Mouse (Mus musculus) forebrain, embryonic 11.5 days (tissue): ENCODE measurements around the gene Hic1. TPM values are rescaled to one million over a fixed set of nuclear protein-coding genes. Genes with fewer than 3 reads are reported as not detected.
A peak's percentile ranks its signal among the peaks of the same experiment; 100 is the strongest.
"Not testable (repeated sequence)": the region's sequence is repeated elsewhere in the genome, so short reads cannot be mapped to it uniquely, and the experiment has no call there.

Source experiments
- ATAC-seq: fragments of 200-750 bp; cut with Nextera tagmentation; replicated peaks from 2 replicates; pipeline ENCODE4 v1.8.0; 2017; ENCODE audit warnings: moderate TSS enrichment; ENCODE audit not compliant: low FRiP score
- DNase-seq: peaks from one replicate; pipeline ENCODE4 v3.0.0-alpha.2; 2017; ENCODE audit warnings: low spot score
- H3K27ac ChIP-seq: fragments of 300-500 bp; sonication (generic); 2 replicates; pipeline ENCODE4 v1.5.1; 2014; ENCODE audit warnings: low read depth, low read length
- H3K27me3 ChIP-seq: fragments of 300-500 bp; sonication (generic); 2 replicates; pipeline ENCODE4 v1.6.1; 2014; ENCODE audit warnings: mild to moderate bottlenecking, low read length, mixed read lengths; ENCODE audit not compliant: control insufficient read depth, insufficient read depth
- H3K36me3 ChIP-seq: fragments of 300-500 bp; sonication (generic); 2 replicates; pipeline ENCODE4 v1.6.1; 2014; ENCODE audit warnings: mild to moderate bottlenecking, low read length, moderate library complexity, mixed read lengths; ENCODE audit not compliant: control insufficient read depth, insufficient read depth
- H3K4me1 ChIP-seq: fragments of 300-500 bp; sonication (generic); replicated peaks from 2 replicates; pipeline ENCODE4 v1.6.1; 2014; ENCODE audit warnings: low read length, mixed read lengths; ENCODE audit not compliant: control insufficient read depth, insufficient read depth
- H3K4me2 ChIP-seq: fragments of 300-500 bp; sonication (generic); 2 replicates; pipeline ENCODE4 v1.6.1; 2014; ENCODE audit warnings: low read depth, mild to moderate bottlenecking, low read length, moderate library complexity, mixed read lengths; ENCODE audit not compliant: severe bottlenecking
- H3K4me3 ChIP-seq: fragments of 300-500 bp; sonication (generic); 2 replicates; pipeline ENCODE4 v1.5.1; 2014; ENCODE audit warnings: low read depth, low read length
- H3K9ac ChIP-seq: fragments of 300-500 bp; sonication (generic); 2 replicates; pipeline ENCODE4 v1.6.1; 2014; ENCODE audit warnings: low read length
- H3K9me3 ChIP-seq: fragments of 300-500 bp; sonication (generic); 2 replicates; pipeline ENCODE4 v1.6.1; 2016; ENCODE audit warnings: low read length, mixed read lengths; ENCODE audit not compliant: control insufficient read depth
- WGBS: fragments of 180-500 bp; shearing (Covaris S2); extraction: QIAGEN DNeasy Blood & Tissue Kit; methylation state at CpG from one replicate; pipeline ENCODE4 v1.1.7; 2014; 5-methylcytosine and 5-hydroxymethylcytosine counted together
- polyA plus RNA-seq: library from polyadenylated mRNA; unstranded; fragments of >200 nt; fragmentation: Nextera tagmentation; extraction: Ambion mirVana; gene quantifications from 2 replicates; pipeline ENCODE4 v1.2.1, GENCODE M21; 2014

Gene Hic1
- polyA plus RNA-seq, 1 experiment from 2014 or later, result 0.86 TPM

DNA sequence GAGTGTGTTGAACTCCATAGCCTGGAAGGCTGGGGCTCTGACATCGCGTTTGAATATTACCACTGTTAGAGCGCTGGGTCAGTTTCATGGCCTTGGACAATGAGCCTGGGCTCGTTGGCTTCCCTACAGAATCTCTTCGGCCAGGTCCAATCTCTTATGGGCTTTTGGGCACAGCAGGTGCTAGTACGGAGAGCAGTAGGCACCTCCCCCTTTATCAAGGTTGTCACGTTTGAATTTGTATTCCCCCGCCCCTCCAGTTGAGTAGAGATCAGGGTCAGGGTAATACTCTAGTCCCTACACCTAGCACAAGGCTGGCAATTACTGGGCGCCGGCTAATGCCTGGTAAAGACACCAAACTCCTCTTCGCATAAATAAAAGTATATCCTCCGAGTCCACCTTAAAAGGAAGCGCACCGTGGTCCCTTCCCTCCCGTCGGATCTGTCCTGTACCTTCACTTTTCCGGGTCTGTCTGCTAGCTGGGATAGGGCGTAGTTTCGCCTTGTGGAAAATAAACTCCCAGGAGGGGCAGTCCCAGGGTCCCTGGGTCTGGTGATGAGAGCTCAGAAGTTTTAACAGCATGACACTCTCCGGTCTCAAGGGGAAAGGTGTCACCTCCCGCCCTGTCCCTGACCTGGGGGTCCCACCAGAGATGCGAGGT is 20.5 kb upstream of the Hic1 start:
- Histone ChIP-seq H3K4me3 (peak overlapping the region; percentile 54), H3K27me3 (peaks cover 30% of the 10 kb centered on the region), H3K9ac (peak overlapping the region; percentile 39), H3K27ac (no peak overlapping the region), H3K4me1 (peaks cover 26% of the 10 kb centered on the region), H3K4me2 (peak overlapping the region; percentile 75), H3K36me3 (no peaks in the 10 kb centered on the region), H3K9me3 (no peaks in the 10 kb centered on the region)
- ATAC-seq (no peak; the same call in 1 of the 2 replicates), DNase-seq (no peak)
- under 1% methylated on average over 22 of the region's 22 CpGs for WGBS

DNA sequence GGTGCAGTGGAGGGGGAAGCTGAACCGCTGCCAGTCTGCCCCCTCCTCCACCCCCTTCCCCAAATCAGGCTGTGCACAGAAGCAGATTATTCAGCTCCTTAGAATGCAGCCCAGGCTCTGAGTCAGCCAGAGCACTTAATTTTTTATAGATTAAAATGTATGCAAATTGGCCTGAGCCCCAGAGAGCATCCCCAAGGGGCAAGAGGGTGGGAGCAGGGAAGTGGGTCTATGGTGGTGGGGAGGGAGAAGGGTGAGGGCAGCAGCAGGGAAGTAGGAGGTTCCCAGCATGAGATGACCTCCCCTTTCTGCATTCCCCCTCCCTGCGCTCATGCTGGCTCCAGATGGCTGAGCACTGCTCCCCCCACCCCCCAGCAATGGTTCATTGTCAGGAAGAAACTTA is 15.7 kb upstream of the Hic1 start:
- no peaks in the 10 kb centered on the region for H3K9me3 ChIP-seq
- H3K27ac ChIP-seq, result no peak overlapping the region
- H3K4me1 ChIP-seq, result peaks cover 6% of the 10 kb centered on the region
- H3K4me3 ChIP-seq, result no peak overlapping the region
- 58% methylated on average over 2 of the region's 2 CpGs for WGBS
- no peak overlapping the region for H3K9ac ChIP-seq
- ATAC-seq (no peak), DNase-seq (no peak)
- no peak overlapping the region for H3K4me2 ChIP-seq
- no peaks in the 10 kb centered on the region for H3K36me3 ChIP-seq
- no peaks in the 10 kb centered on the region for H3K27me3 ChIP-seq

DNA sequence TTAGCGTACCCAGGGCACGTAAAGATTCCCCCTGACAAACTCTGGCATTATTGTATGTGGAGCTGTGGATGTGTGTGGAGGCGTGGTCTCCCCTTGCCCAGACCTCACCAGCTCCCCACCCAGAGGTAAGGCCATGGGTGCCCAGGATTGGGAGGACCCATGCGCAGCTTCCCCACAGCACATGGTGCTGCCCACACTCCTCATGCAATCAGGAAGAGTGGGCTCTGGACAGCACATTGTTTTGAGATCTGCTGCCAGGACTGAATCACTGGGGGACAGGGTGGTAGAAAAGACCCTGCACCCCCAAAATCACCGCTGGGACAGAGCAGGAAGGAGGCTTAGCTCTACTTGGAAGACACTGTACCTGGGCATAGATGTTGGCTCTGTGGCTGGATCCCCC is 15.3 kb upstream of the Hic1 start:
- Histone ChIP-seq H3K27me3 (no peaks in the 10 kb centered on the region), H3K9me3 (no peaks in the 10 kb centered on the region), H3K27ac (no peak overlapping the region), H3K36me3 (no peaks in the 10 kb centered on the region), H3K4me1 (peaks cover 4% of the 10 kb centered on the region), H3K4me3 (no peak overlapping the region), H3K4me2 (no peak overlapping the region), H3K9ac (no peak overlapping the region)
- ATAC-seq, result no peak
- no peak for DNase-seq
- WGBS, result 84% methylated on average over 5 of the region's 5 CpGs

DNA sequence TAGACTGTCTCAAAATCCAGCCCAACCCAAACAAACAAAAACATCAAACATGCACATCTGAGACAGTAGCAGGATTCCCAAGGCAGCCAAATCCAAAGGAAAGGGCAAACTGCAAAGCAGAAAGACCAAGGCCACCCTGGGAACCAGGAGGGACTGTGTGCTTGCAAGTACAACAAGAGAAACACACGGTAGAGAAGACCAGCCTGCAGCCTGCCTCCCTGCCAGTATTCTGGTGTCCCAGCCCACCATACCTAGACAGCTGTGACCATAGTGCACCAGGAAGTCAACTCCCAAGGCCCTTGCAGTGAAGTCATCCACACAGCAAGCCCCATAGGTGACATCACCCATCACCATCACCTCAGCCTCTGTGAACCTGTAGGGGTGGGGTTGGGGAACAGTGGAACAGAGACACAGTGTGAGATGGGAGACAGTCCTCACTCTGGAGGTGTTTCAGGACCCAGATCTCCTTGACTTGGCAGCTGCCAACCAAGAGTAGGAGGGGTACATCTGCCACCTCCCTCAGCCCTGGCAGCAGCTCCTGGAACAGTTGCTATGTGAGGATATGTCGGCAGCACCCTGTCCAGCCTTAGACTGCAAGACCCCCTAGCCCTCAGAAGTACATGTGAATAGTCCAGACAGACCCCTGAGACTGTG is 14.7 kb upstream of the Hic1 start:
- Histone ChIP-seq H3K36me3 (no peaks in the 10 kb centered on the region), H3K9ac (no peak overlapping the region), H3K27me3 (no peaks in the 10 kb centered on the region), H3K9me3 (no peaks in the 10 kb centered on the region), H3K4me1 (no peaks in the 10 kb centered on the region), H3K4me2 (no peak overlapping the region), H3K27ac (no peak overlapping the region), H3K4me3 (no peak overlapping the region)
- ATAC-seq, result no peak
- DNase-seq, result no peak
- 83% methylated on average over 2 of the region's 2 CpGs for WGBS

DNA sequence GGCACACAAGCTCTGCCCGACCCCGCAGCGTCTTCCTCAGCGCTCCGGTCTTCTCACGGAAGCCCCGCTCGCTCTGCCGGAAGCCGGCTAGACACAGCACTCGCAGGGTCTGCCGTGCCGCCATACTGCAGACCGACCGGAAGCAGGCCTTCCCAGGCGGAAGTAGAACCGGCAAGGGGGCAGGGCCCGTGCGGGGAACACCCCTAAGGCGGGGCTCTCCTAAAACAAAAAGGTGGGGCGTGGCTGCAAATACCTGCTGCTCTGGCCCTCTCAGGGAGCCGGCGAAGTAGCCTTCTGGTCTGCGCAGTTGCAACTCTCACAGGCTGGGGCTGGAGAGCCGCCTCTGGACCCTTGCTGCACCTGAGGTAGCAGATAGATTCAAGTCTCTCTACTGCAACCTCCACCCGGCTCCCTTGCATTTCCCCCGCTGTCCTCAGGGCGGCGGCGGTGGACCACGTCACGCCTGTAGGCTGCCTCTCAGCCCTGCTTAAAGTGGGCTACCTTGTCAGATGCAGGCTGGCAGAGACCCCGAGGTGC is 9.4 kb upstream of the Hic1 start, which contains the start of gene Ovca2:
Gene Ovca2 (minus strand): TSS at position 164 of the 537 bp plus-strand sequence.
- Histone ChIP-seq H3K9me3 (no peaks in the 10 kb centered on the region), H3K4me3 (peak within 1 kb of the TSS; percentile 82), H3K4me1 (peaks cover 9% of the 10 kb centered on the region), H3K9ac (peak within 1 kb of the TSS; percentile 85), H3K27me3 (no peaks in the 10 kb centered on the region), H3K4me2 (peak within 1 kb of the TSS; percentile 92), H3K27ac (peak within 1 kb of the TSS; percentile 14; the same call in 1 of the 2 replicates), H3K36me3 (no peaks in the 10 kb centered on the region; the same call in 1 of the 2 replicates)
- peak; percentile 96 for ATAC-seq
- DNase-seq, result peak; percentile 95
- WGBS, result 1% methylated on average over 33 of the region's 33 CpGs

DNA sequence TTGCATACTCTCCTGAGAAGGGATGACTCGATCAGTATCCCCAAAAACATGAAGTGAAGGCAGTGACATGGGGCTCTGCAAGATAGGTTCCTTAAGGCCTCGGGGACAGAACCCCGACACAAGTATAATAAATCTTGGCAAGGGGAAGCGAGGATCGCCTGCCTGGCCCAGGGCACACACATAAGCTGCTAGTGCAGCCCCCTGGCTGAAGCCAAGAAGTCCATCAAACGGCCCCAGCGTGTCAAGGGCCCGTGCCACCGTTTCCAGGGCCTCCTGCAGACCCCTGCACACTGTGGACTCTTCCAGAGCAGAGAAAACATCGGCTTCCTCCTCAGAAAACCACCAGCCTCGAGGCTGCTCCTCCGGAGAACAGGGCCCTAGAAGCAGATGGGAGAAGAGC is 8.7 kb upstream of the Hic1 start:
- no peak for ATAC-seq
- Histone ChIP-seq H3K9me3 (no peaks in the 10 kb centered on the region), H3K36me3 (no peaks in the 10 kb centered on the region; the same call in 1 of the 2 replicates), H3K4me3 (peak overlapping the region; percentile 82), H3K4me2 (peak overlapping the region; percentile 92), H3K27me3 (peaks cover 4% of the 10 kb centered on the region), H3K27ac (peak overlapping the region; percentile 14; the same call in 1 of the 2 replicates), H3K4me1 (peaks cover 9% of the 10 kb centered on the region), H3K9ac (peak overlapping the region; percentile 85)
- 57% methylated on average over 12 of the region's 12 CpGs for WGBS
- DNase-seq, result no peak

DNA sequence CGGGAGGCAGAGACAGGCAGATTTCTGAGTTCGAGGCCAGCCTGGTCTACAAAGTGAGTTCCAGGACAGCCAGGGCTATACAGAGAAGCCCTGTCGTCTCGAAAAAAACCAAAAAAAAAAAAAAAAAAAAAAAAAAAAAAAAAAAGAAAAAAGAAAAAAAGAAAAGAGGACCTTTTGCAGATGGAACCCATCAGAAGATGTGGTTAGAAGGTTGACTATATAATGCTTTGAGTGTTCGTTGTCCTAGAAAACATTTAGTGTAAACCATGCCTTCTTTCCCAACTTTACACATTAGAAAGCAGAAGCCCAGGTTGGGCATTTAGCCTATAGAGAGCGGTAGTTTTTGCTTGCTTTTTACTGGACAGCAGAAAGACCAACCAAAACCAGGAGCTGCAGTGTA is 5.3 kb upstream of the Hic1 start:
- H3K27ac ChIP-seq, ATAC-seq, H3K9ac ChIP-seq, H3K4me3 ChIP-seq, DNase-seq, H3K4me2 ChIP-seq, H3K36me3 ChIP-seq, H3K9me3 ChIP-seq: not testable (repeated sequence)
- H3K4me1 ChIP-seq, result peaks cover 26% of the 10 kb centered on the region
- H3K27me3 ChIP-seq, result peaks cover 39% of the 10 kb centered on the region
- 69% methylated on average over 6 of the region's 6 CpGs for WGBS

DNA sequence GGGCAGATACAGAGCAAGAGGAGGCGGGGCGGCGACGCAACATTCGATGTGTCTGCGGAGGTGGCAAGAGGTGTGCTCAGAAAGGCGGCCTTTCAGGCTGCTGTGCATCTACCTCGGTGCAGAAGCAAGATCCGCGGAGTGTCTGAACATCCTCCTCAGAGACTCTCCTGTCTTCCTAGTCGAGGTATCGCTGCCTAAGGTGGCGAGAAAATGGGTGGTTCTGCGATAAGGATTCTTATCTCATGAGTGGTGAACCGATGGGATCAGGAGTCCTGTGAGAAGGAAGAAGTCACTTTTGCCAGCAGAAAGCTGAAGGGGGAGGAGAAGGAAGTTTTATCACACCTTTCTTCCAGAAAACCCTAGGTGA is 4.5 kb upstream of the Hic1 start:
- peak overlapping the region; percentile 20 for H3K9ac ChIP-seq
- H3K4me3 ChIP-seq, result peak overlapping the region; percentile 59
- H3K27ac ChIP-seq, result no peak overlapping the region
- no peaks in the 10 kb centered on the region; the same call in 1 of the 2 replicates for H3K36me3 ChIP-seq
- H3K4me1 ChIP-seq, result peaks cover 28% of the 10 kb centered on the region
- 2% methylated on average over 15 of the region's 15 CpGs for WGBS
- H3K9me3 ChIP-seq, result no peaks in the 10 kb centered on the region
- DNase-seq, result no peak
- ATAC-seq, result no peak
- H3K4me2 ChIP-seq, result peak overlapping the region; percentile 65
- H3K27me3 ChIP-seq, result peaks cover 46% of the 10 kb centered on the region
